Mouse (Mus musculus) megakaryocyte progenitor cell, adult 5-6 weeks (primary cell): ENCODE results near the gene Gm44790. TPM values are rescaled to one million over a fixed set of nuclear protein-coding genes. Genes with fewer than 3 reads are reported as not detected.
"Not testable (repeated sequence)": the region's sequence is repeated elsewhere in the genome, so short reads cannot be mapped to it uniquely, and the experiment has no call there.

Experiments used
- ATAC-seq: replicated peaks from 2 replicates; pipeline ENCODE4 v1.8.0; 2016; ENCODE audit warnings: mild to moderate bottlenecking, moderate TSS enrichment, inconsistent platforms; ENCODE audit not compliant: poor library complexity
- total RNA-seq, 2 experiments: library from RNA; stranded (forward) in 1 of 2; stranded (reverse) in 1 of 2; fragments of 157-497, 149-512 nt in 1 of 2; fragments of 200-1000 nt in 1 of 2; gene quantifications; 2 replicates each; pipeline versions ENCODE4 v1.2.3 to v1.2.4; 2015 to 2017

Gm44790 gene
- not detected in 2 replicates for total RNA-seq (2015)
- total RNA-seq (2017), result 1.8 TPM in 1 of 2 replicates, not detected in the other

DNA sequence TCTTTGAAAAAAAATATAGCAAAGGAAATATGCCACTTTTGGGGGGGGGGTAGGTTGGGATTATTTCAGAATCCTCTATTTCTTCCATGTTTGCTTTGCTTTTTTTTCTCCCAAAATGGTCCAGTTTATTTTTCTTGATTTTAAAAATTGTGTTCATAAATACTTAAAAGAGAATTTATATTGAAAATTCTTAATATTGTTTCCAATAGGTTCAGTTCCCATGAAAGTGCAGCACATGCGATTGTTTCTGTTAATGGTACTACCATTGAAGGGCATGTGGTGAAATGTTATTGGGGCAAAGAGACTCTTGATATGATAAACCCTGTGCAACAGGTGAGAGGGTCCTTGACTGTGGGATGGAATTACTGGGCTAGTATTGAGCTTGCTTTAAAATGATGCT lies at the start of gene Gm44790:
Gene Gm44790 (plus strand): TSS at position 301 of the 400 bp plus-strand sequence.
- no peak for ATAC-seq

DNA sequence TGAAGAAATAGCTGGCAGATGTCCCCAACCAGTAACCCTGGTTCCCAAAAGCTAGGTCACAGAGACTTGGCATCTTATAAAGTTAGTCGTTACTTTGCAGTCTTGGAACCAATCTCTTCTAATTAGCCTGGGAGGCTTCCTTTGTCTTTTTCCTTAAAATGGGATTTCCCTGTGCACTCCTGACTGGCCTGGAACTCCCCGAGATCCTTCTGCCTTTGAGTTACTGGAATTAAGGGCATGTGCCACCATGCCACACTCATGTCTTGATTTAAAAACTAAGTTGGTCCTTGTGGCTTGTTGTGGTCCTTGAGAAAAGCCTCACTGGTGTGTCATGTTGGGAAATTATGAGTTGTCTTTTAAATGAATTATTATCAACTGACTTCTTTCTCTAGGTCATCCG lies 48.1 kb upstream of the Gm44790 start:
- no peak for ATAC-seq

DNA sequence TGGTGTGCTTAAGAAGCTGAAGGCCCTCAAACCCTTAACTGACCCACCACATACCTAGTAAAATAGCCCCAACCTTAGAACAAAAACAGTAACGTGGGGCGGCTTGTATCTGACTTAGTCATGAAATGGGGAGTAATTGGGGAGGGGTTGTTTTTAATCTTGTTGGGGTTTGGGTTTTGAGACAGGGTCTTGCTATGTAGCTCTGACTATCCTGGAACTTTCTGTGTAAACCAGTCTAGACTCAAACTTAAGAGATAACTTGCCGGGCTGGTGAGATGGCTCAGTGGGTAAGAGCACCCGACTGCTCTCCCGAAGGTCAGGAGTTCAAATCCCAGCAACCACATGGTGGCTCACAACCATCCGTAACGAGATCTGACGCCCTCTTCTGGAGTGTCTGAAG lies 46.3 kb upstream of the Gm44790 start:
- not testable (repeated sequence) for ATAC-seq

DNA sequence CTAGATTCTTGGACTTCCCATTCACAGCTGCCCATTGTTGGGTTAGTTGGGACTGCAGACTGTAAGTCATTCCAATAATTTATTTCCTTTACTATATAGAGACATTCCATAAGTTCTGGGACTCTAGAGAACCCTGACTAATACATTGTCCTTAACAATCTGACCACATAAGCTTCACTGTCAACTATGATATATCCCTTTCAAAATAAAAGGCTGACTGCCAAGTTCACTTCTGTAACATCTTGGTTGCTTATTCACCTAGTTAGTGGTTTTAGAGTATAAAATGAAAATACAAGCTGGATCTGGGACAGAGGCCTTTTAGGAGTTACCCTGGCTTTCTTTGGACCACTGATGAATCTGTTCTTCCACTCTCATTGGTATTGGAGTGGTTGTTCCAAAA lies 43.9 kb upstream of the Gm44790 start:
- ATAC-seq, result no peak

GRCm38 (mm10) chr6:86383370-86383769 lies 43.1 kb upstream of the Gm44790 start:
- no peak for ATAC-seq

DNA sequence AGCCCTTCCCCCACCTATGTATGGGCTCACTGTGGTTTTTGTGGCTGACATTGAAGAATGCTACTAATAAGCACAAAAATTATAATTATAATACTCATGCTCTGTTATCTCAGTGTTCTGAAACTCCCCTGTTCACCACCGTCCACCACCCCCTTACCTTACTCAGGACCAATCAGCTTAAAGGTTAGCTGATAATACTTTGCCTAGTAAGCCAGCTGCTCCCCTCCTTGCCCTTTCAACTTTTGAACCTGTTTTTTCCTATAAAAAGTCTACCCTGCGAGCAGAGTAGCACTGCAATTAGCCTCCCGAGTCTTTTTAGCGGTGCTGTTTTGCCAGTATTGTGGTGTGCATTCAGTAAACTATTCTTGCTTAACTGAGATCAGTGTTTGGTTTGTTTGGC lies 41.8 kb upstream of the Gm44790 start:
- ATAC-seq, result no peak

GRCm38 (mm10) chr6:86385362-86386104 lies 40.9 kb upstream of the Gm44790 start:
- no peak for ATAC-seq

GRCm38 (mm10) chr6:86387313-86387712 lies 39.1 kb upstream of the Gm44790 start:
- no peak for ATAC-seq

- ATAC-seq, result no peak
Measured at GRCm38 (mm10) chr6:86388461-86388860, 38.0 kb upstream of the Gm44790 start.

DNA sequence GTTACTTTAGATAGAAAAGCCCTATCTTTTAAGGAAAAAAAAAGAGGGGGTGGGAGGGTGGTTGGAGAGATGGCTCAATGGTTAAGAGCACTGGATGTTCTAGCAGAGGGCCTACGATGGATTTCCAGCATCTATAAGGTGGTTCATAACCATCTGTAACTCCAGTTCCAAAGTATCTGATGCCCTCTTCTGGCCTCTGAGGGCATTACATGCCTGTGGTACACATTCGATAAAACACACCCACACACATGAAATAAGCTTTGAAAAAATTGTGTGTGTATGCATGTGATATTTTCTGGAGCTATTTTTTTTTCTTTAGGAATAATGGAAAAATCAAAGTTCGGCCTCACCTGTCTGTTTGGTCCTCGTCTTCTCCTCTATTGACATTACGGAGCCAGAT lies 35.1 kb upstream of the Gm44790 start:
- ATAC-seq, result no peak

GRCm38 (mm10) chr6:86393187-86393586 lies 33.3 kb upstream of the Gm44790 start:
- no peak for ATAC-seq

GRCm38 (mm10) chr6:86394078-86394720 lies 32.3 kb upstream of the Gm44790 start:
- no peak for ATAC-seq

DNA sequence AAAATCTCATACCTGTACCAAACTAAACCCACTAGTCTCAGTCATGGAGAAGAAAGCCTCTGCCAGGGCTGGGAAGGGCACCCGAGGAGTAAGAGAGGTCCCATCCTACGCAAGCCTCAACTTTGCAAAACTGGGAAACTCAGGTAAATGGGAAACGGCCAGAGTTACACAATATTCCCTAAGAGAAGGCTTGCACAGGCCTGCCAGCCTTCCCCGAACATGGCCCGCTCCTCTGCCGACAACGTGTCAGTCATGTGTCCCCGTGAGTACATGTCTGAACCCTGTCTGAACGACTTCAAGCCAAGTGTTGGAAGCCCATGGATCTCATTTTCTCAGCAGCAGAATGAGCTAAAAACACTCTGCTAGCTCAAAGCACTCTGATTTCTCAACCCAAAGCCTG lies 31.4 kb upstream of the Gm44790 start:
- ATAC-seq, result no peak

- peak; percentile 22 for ATAC-seq
Measured at GRCm38 (mm10) chr6:86395969-86396368, 30.5 kb upstream of the Gm44790 start.

GRCm38 (mm10) chr6:86396581-86397256 lies 29.7 kb upstream of the Gm44790 start, which contains the start of gene Pcyox1:
Gene Pcyox1 (minus strand): TSS chr6:86397154.
- ATAC-seq, result peak; percentile 79

GRCm38 (mm10) chr6:86397257-86397980 lies 29.0 kb upstream of the Gm44790 start:
- ATAC-seq, result no peak

- ATAC-seq, result no peak
Measured at GRCm38 (mm10) chr6:86398986-86399385, 27.5 kb upstream of the Gm44790 start.

DNA sequence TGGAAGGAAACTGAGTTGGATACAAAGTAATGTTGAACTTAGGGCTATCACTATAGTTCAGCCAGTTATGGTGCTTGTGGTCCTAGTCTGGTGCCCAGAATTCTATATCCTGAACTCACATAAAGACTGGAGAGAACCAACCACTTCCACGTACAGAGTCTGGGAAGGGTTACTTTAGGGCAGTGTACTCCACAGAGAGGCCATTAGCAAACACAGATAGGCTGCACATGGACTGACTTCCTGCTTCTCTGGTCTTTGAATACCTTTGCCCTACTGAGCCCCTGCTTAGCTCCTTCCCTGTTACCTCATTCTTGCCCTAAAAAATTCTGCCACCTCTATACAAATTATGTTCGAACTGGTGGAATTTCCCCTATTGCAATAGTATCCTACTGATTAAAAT lies 26.5 kb upstream of the Gm44790 start:
- ATAC-seq, result no peak

DNA sequence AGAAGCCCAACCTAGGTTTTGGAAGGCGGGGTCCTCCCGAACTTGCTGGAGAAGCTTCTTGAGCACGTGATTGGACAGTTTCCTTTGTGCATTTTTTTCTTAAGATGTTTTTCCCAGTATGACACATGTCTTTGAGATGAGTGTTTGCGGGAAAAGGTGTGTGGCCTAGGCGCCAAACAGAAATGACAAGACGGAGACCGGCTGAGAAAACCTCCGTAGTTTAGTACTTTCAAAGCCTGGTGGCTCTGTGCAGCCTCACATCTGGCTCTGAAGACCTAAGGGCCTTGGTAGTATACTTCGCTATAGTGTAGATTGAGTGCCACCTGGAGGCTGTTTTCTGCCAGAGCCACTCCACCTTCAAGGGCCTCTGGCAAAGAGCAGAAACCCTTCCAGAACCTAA lies 25.5 kb upstream of the Gm44790 start:
- peak; percentile 59 for ATAC-seq

GRCm38 (mm10) chr6:86402681-86403607 lies 23.5 kb upstream of the Gm44790 start:
- ATAC-seq, result no peak
